Mouse (Mus musculus) T-cell, adult 2 months (primary cell): ENCODE measurements around the gene Eme1.
A peak's percentile ranks its signal among the peaks of the same experiment; 100 is the strongest.

Experiments used
- DNase-seq: peaks from one replicate; pipeline ENCODE4 v3.0.0; 2022; ENCODE audit warnings: low spot score

Gene Eme1

GRCm38 (mm10) chr11:94646457-94646856 is 7.3 kb downstream of the Eme1 start:
- no peak for DNase-seq

- no peak for DNase-seq
Measured at GRCm38 (mm10) chr11:94644461-94645219, 9.1 kb downstream of the Eme1 start.

GRCm38 (mm10) chr11:94634431-94634830 is 19.3 kb downstream of the Eme1 start:
- no peak for DNase-seq

GRCm38 (mm10) chr11:94632988-94633387 is 20.8 kb downstream of the Eme1 start:
- no peak for DNase-seq

- no peak for DNase-seq
Measured at GRCm38 (mm10) chr11:94631969-94632368, 21.8 kb downstream of the Eme1 start.

GRCm38 (mm10) chr11:94630199-94631011 is 23.4 kb downstream of the Eme1 start:
- DNase-seq, result no peak

GRCm38 (mm10) chr11:94629884-94630198 is 23.9 kb downstream of the Eme1 start:
- no peak for DNase-seq

GRCm38 (mm10) chr11:94629199-94629883 is 24.4 kb downstream of the Eme1 start, which contains the start of gene Lrrc59:
Gene Lrrc59 (plus strand): TSS chr11:94629767.
- DNase-seq, result peak; percentile 94

- DNase-seq, result no peak
Measured at GRCm38 (mm10) chr11:94622162-94622561, 31.6 kb downstream of the Eme1 start.

- DNase-seq, result peak; percentile 16
Measured at GRCm38 (mm10) chr11:94621458-94621852, 32.3 kb downstream of the Eme1 start.

- DNase-seq, result no peak
Measured at GRCm38 (mm10) chr11:94620766-94621457, 32.9 kb downstream of the Eme1 start.

GRCm38 (mm10) chr11:94617646-94618045 is 36.1 kb downstream of the Eme1 start:
- DNase-seq, result no peak

- DNase-seq, result no peak
Measured at GRCm38 (mm10) chr11:94615494-94615893, 38.3 kb downstream of the Eme1 start.

GRCm38 (mm10) chr11:94614603-94615002 is 39.2 kb downstream of the Eme1 start:
- DNase-seq, result no peak

- no peak for DNase-seq
Measured at GRCm38 (mm10) chr11:94610744-94611740, 42.7 kb downstream of the Eme1 start.

- DNase-seq, result no peak
Measured at GRCm38 (mm10) chr11:94602356-94602955, 51.3 kb downstream of the Eme1 start.

- peak; percentile 61 for DNase-seq
Measured at GRCm38 (mm10) chr11:94601321-94602281, 52.2 kb downstream of the Eme1 start, which contains the start of gene Acsf2. Gene Acsf2 (minus strand): TSS chr11:94601871.

GRCm38 (mm10) chr11:94600447-94600846 is 53.3 kb downstream of the Eme1 start:
- no peak for DNase-seq

GRCm38 (mm10) chr11:94598437-94599120 is 55.2 kb downstream of the Eme1 start:
- no peak for DNase-seq
